Mouse (Mus musculus) heart, adult 2 months (tissue): ENCODE data around the gene Ier5l.

Experiments used
- CTCF ChIP-seq: fragments of 200-600 bp; IDR thresholded peaks from 2 replicates; pipeline ENCODE4 v1.8.1; 2022; ENCODE audit warnings: antibody characterized with exemption, mild to moderate bottlenecking, moderate library complexity
- POLR2A ChIP-seq: fragments of 200-500 bp; IDR thresholded peaks from 2 replicates; pipeline ENCODE4 v1.6.1; 2011; ENCODE audit warnings: mild to moderate bottlenecking, low read depth, low read length, control low read depth; ENCODE audit not compliant: insufficient read depth

- TF ChIP-seq POLR2A = no peak
- no peak for TF ChIP-seq CTCF
Observed at GRCm38 (mm10) chr2:30444006-30444405, 30.0 kb downstream of the Ier5l start.
